Mouse (Mus musculus) frontal cortex, postnatal 10 days (tissue): ENCODE data around the gene Trnp1.

ENCODE experiments used
- DNase-seq, 2 experiments: peaks; one replicate each; pipeline ENCODE4 v3.0.0; 2022; ENCODE audit warnings: low spot score in 2 of 2, mixed read lengths in 1 of 2

The Trnp1 gene

GRCm38 (mm10) chr4:133460796-133461325, 37.5 kb downstream of the Trnp1 start:
- no peak for DNase-seq

- DNase-seq, result no peak
Observed at GRCm38 (mm10) chr4:133460006-133460405, 38.3 kb downstream of the Trnp1 start.

GRCm38 (mm10) chr4:133458044-133458443, 40.3 kb downstream of the Trnp1 start:
- no peak for DNase-seq

GRCm38 (mm10) chr4:133452433-133452832, 45.9 kb downstream of the Trnp1 start:
- no peak for DNase-seq

- DNase-seq, result peak; percentile 40 to 81
Observed at GRCm38 (mm10) chr4:133451536-133451935, 46.8 kb downstream of the Trnp1 start.

- peak in 1 of 2 experiments; percentile 41 for DNase-seq
Observed at GRCm38 (mm10) chr4:133449726-133450125, 48.6 kb downstream of the Trnp1 start.

GRCm38 (mm10) chr4:133448708-133449388, 49.5 kb downstream of the Trnp1 start:
- DNase-seq, result no peak

GRCm38 (mm10) chr4:133447967-133448366, 50.4 kb downstream of the Trnp1 start:
- DNase-seq, result no peak

GRCm38 (mm10) chr4:133447366-133447765, 51.0 kb downstream of the Trnp1 start:
- DNase-seq, result no peak

GRCm38 (mm10) chr4:133445727-133446126, 52.6 kb downstream of the Trnp1 start:
- no peak for DNase-seq

- DNase-seq, result no peak
Observed at GRCm38 (mm10) chr4:133443085-133443484, 55.3 kb downstream of the Trnp1 start.

- no peak for DNase-seq
Observed at GRCm38 (mm10) chr4:133442194-133442593, 56.2 kb downstream of the Trnp1 start.
